Mouse (Mus musculus): Measurements from ENCODE around the gene Brd7. TPM values are rescaled to one million over a fixed set of nuclear protein-coding genes. Genes with fewer than 3 reads are reported as not detected.

Brd7 gene
- polyA plus RNA-seq, 1 experiment from 2014 or later, result 86.1 TPM

- WGBS, result 88% methylated on average over 4 of the region's 4 CpGs
- H3K27me3 ChIP-seq, result no peaks in the 10 kb centered on the region
- no peak overlapping the region for H3K9ac ChIP-seq
- no peak overlapping the region for H3K4me2 ChIP-seq (replicated peaks)
- peaks cover 11% of the 10 kb centered on the region; the same call in 1 of the 2 replicates for H3K4me1 ChIP-seq
- no peak overlapping the region for H3K27ac ChIP-seq
- H3K4me3 ChIP-seq, result no peak overlapping the region
- ATAC-seq (ENCODE audit: low FRiP score, low read depth), result no peak
- no peaks in the 10 kb centered on the region for H3K9me3 ChIP-seq
- no peaks in the 10 kb centered on the region for H3K36me3 ChIP-seq
Measured at GRCm38 (mm10) chr8:88305814-88306213, 56.2 kb downstream of the Brd7 start.

- Histone ChIP-seq H3K4me3 (no peak overlapping the region), H3K27ac (no peak overlapping the region), H3K9me3 (no peaks in the 10 kb centered on the region), H3K27me3 (no peaks in the 10 kb centered on the region), H3K4me1 (peaks cover 19% of the 10 kb centered on the region), H3K9ac (no peak overlapping the region), H3K36me3 (no peaks in the 10 kb centered on the region), H3K4me2 (replicated peaks) (no peak overlapping the region)
- ATAC-seq (ENCODE audit: low FRiP score, low read depth), result no peak
- 65% methylated on average over 15 of the region's 15 CpGs for WGBS
Measured at GRCm38 (mm10) chr8:88301589-88302437, 60.2 kb downstream of the Brd7 start.

GRCm38 (mm10) chr8:88299907-88300603 lies 61.9 kb downstream of the Brd7 start:
- WGBS, result 70% methylated on average over 10 of the region's 10 CpGs
- H3K27ac ChIP-seq, result no peak overlapping the region

GRCm38 (mm10) chr8:88298733-88299103 lies 63.3 kb downstream of the Brd7 start:
- H3K27me3 ChIP-seq, result no peaks in the 10 kb centered on the region
- WGBS, result 84% methylated on average over 10 of the region's 10 CpGs
- no peak overlapping the region for H3K9ac ChIP-seq
- no peak for ATAC-seq (ENCODE audit: low FRiP score, low read depth)
- H3K36me3 ChIP-seq, result no peaks in the 10 kb centered on the region
- no peak overlapping the region for H3K27ac ChIP-seq
- peaks cover 23% of the 10 kb centered on the region for H3K4me1 ChIP-seq
- H3K4me2 ChIP-seq (replicated peaks), result no peak overlapping the region
- H3K4me3 ChIP-seq, result no peak overlapping the region
- H3K9me3 ChIP-seq, result no peaks in the 10 kb centered on the region

More at GRCm38 (mm10) chr8:88299907-88300603, 61.9 kb downstream of the Brd7 start:
- H3K9ac ChIP-seq, result no peak overlapping the region
- ATAC-seq (ENCODE audit: low FRiP score, low read depth), result no peak; the same call in 1 of the 2 replicates
- no peak overlapping the region for H3K4me2 ChIP-seq (replicated peaks)
- H3K4me3 ChIP-seq, result no peak overlapping the region
- no peaks in the 10 kb centered on the region for H3K36me3 ChIP-seq
- H3K9me3 ChIP-seq, result no peaks in the 10 kb centered on the region
- H3K27me3 ChIP-seq, result no peaks in the 10 kb centered on the region
- H3K4me1 ChIP-seq, result peaks cover 20% of the 10 kb centered on the region

GRCm38 (mm10) chr8:88297976-88298732 lies 63.8 kb downstream of the Brd7 start:
- Histone ChIP-seq H3K4me2 (replicated peaks) (no peak overlapping the region), H3K9ac (no peak overlapping the region), H3K27me3 (no peaks in the 10 kb centered on the region), H3K27ac (no peak overlapping the region), H3K4me1 (peaks cover 23% of the 10 kb centered on the region), H3K9me3 (no peaks in the 10 kb centered on the region), H3K4me3 (no peak overlapping the region), H3K36me3 (no peaks in the 10 kb centered on the region)
- ATAC-seq (ENCODE audit: low FRiP score, low read depth), result no peak
- 48% methylated on average over 12 of the region's 12 CpGs for WGBS

- 81% methylated on average over 2 of the region's 2 CpGs for WGBS
- H3K27ac ChIP-seq, result no peak overlapping the region
- no peaks in the 10 kb centered on the region for H3K36me3 ChIP-seq
- ATAC-seq (ENCODE audit: low FRiP score, low read depth), result no peak
- H3K9ac ChIP-seq, result no peak overlapping the region
- no peak overlapping the region for H3K4me3 ChIP-seq
- H3K27me3 ChIP-seq, result no peaks in the 10 kb centered on the region
- no peaks in the 10 kb centered on the region for H3K9me3 ChIP-seq
- peaks cover 18% of the 10 kb centered on the region for H3K4me1 ChIP-seq
- no peak overlapping the region for H3K4me2 ChIP-seq (replicated peaks)
Measured at GRCm38 (mm10) chr8:88294977-88295376, 67.0 kb downstream of the Brd7 start.

GRCm38 (mm10) chr8:88293590-88294356 lies 68.2 kb downstream of the Brd7 start:
- 86% methylated on average over 9 of the region's 9 CpGs for WGBS
- no peak overlapping the region for H3K4me3 ChIP-seq
- H3K4me1 ChIP-seq, result peaks cover 28% of the 10 kb centered on the region
- H3K4me2 ChIP-seq (replicated peaks), result no peak overlapping the region
- no peak for ATAC-seq (ENCODE audit: low FRiP score, low read depth)
- H3K27ac ChIP-seq, result no peak overlapping the region
- H3K36me3 ChIP-seq, result no peaks in the 10 kb centered on the region
- H3K9ac ChIP-seq, result no peak overlapping the region
- no peaks in the 10 kb centered on the region for H3K9me3 ChIP-seq
- H3K27me3 ChIP-seq, result no peaks in the 10 kb centered on the region

GRCm38 (mm10) chr8:88292926-88293325 lies 69.1 kb downstream of the Brd7 start:
- Histone ChIP-seq H3K9me3 (no peaks in the 10 kb centered on the region), H3K4me3 (no peak overlapping the region), H3K27ac (no peak overlapping the region), H3K27me3 (no peaks in the 10 kb centered on the region), H3K4me1 (peaks cover 30% of the 10 kb centered on the region), H3K36me3 (no peaks in the 10 kb centered on the region), H3K4me2 (replicated peaks) (no peak overlapping the region), H3K9ac (no peak overlapping the region)
- no peak for ATAC-seq (ENCODE audit: low FRiP score, low read depth)
- 74% methylated on average over 3 of the region's 3 CpGs for WGBS

GRCm38 (mm10) chr8:88291305-88291690 lies 70.7 kb downstream of the Brd7 start:
- no peaks in the 10 kb centered on the region for H3K27me3 ChIP-seq
- H3K27ac ChIP-seq, result no peak overlapping the region
- no peaks in the 10 kb centered on the region for H3K36me3 ChIP-seq
- H3K4me3 ChIP-seq, result no peak overlapping the region
- ATAC-seq (ENCODE audit: low FRiP score, low read depth), result no peak
- no peak overlapping the region for H3K9ac ChIP-seq
- H3K9me3 ChIP-seq, result no peaks in the 10 kb centered on the region
- WGBS, result 93% methylated on average over 11 of the region's 11 CpGs
- H3K4me1 ChIP-seq, result peaks cover 33% of the 10 kb centered on the region
- no peak overlapping the region for H3K4me2 ChIP-seq (replicated peaks)

GRCm38 (mm10) chr8:88290326-88291304 lies 71.4 kb downstream of the Brd7 start:
- H3K9me3 ChIP-seq, result no peaks in the 10 kb centered on the region
- WGBS, result 78% methylated on average over 13 of the region's 13 CpGs
- H3K4me1 ChIP-seq, result peaks cover 33% of the 10 kb centered on the region

GRCm38 (mm10) chr8:88289901-88290300 lies 72.1 kb downstream of the Brd7 start:
- no peak overlapping the region for H3K27ac ChIP-seq
- H3K36me3 ChIP-seq, result no peaks in the 10 kb centered on the region
- WGBS, result 76% methylated on average over 1 of the region's 1 CpGs
- no peak overlapping the region for H3K4me2 ChIP-seq (replicated peaks)
- H3K27me3 ChIP-seq, result no peaks in the 10 kb centered on the region
- H3K9ac ChIP-seq, result no peak overlapping the region
- peaks cover 35% of the 10 kb centered on the region for H3K4me1 ChIP-seq
- no peak for ATAC-seq (ENCODE audit: low FRiP score, low read depth)
- no peak overlapping the region for H3K4me3 ChIP-seq
- H3K9me3 ChIP-seq, result no peaks in the 10 kb centered on the region

More at GRCm38 (mm10) chr8:88290326-88291304, 71.4 kb downstream of the Brd7 start:
- Histone ChIP-seq H3K9ac (no peak overlapping the region), H3K27me3 (no peaks in the 10 kb centered on the region), H3K4me2 (replicated peaks) (no peak overlapping the region), H3K27ac (no peak overlapping the region), H3K4me3 (no peak overlapping the region), H3K36me3 (no peaks in the 10 kb centered on the region)
- no peak for ATAC-seq (ENCODE audit: low FRiP score, low read depth)
